Mouse (Mus musculus): ENCODE measurements around the gene Dock9. TPM values are rescaled to one million over a fixed set of nuclear protein-coding genes. Genes with fewer than 3 reads are reported as not detected.
A peak's percentile ranks its signal among the peaks of the same experiment; 100 is the strongest.

Dock9 gene
- polyA plus RNA-seq, 1 experiment from 2014 or later = 11.2 TPM

DNA sequence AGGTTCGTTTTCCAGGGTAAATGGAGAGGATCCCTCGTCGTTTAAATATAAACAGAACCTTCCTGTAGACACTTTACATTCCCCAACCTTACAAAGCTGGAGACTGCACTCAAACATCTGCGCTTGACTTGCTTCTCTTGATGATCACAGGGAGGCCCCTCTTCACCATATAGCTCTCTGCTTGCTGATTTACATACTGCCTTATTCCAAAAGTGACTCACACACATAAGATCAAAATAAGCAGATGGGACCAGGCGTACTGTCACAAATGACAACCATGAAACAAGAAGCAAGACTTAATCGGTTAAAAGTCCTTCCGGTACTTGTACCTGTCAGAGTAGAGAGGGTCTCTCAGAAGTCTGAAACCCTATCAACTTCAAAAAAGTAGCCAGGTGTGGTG, 63.4 kb downstream of the Dock9 start:
- H3K4me3 ChIP-seq (replicated peaks; ENCODE audit: low read depth, low read length) = no peak overlapping the region
- no peak overlapping the region for H3K4me2 ChIP-seq (ENCODE audit: low read length)
- H3K9me3 ChIP-seq (ENCODE audit: control insufficient read depth, low read length) = no peaks in the 10 kb centered on the region
- DNase-seq (no peak), ATAC-seq (ENCODE audit: low FRiP score, low TSS enrichment) (no peak)
- no peak overlapping the region for H3K9ac ChIP-seq (replicated peaks; ENCODE audit: low read length)
- H3K36me3 ChIP-seq (ENCODE audit: control insufficient read depth, insufficient read depth, low read length) = no peaks in the 10 kb centered on the region
- H3K4me1 ChIP-seq (ENCODE audit: control insufficient read depth, insufficient read depth, low read length) = peaks cover 12% of the 10 kb centered on the region; the same call in 1 of the 2 replicates
- H3K27me3 ChIP-seq (ENCODE audit: control insufficient read depth, insufficient read depth, low read length) = no peaks in the 10 kb centered on the region
- 89% methylated on average over 7 of the region's 7 CpGs for whole genome bisulfite sequencing
- no peak overlapping the region for H3K27ac ChIP-seq (replicated peaks; ENCODE audit: low read depth, low read length)

DNA sequence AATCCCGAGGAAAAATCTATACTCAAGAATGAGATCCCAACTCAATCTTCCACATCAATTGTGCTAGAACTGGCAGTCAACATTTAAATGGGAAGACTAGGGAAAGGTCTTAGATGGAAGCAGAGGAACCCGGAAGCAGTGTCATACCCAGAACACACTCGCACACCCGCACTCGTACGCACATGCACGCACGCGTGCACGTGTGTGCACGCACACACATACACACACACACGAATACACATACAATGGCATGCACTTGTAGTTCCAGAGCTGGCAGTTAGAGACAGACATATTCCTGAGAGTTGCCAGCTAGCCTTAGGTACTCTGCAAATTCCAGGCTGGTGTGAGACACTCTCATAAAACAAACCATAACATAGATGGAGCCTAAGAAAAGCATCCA, 63.9 kb downstream of the Dock9 start:
- ATAC-seq (ENCODE audit: low FRiP score, low TSS enrichment) = no peak
- H3K4me3 ChIP-seq (replicated peaks; ENCODE audit: low read depth, low read length) = no peak overlapping the region
- no peak overlapping the region for H3K9ac ChIP-seq (replicated peaks; ENCODE audit: low read length)
- 94% methylated on average over 12 of the region's 12 CpGs for WGBS
- no peaks in the 10 kb centered on the region for H3K27me3 ChIP-seq (ENCODE audit: control insufficient read depth, insufficient read depth, low read length)
- peaks cover 9% of the 10 kb centered on the region; the same call in 1 of the 2 replicates for H3K4me1 ChIP-seq (ENCODE audit: control insufficient read depth, insufficient read depth, low read length)
- H3K4me2 ChIP-seq (ENCODE audit: low read length) = no peak overlapping the region
- no peaks in the 10 kb centered on the region for H3K9me3 ChIP-seq (ENCODE audit: control insufficient read depth, low read length)
- no peaks in the 10 kb centered on the region for H3K36me3 ChIP-seq (ENCODE audit: control insufficient read depth, insufficient read depth, low read length)
- no peak overlapping the region for H3K27ac ChIP-seq (replicated peaks; ENCODE audit: low read depth, low read length)
- no peak for DNase-seq

DNA sequence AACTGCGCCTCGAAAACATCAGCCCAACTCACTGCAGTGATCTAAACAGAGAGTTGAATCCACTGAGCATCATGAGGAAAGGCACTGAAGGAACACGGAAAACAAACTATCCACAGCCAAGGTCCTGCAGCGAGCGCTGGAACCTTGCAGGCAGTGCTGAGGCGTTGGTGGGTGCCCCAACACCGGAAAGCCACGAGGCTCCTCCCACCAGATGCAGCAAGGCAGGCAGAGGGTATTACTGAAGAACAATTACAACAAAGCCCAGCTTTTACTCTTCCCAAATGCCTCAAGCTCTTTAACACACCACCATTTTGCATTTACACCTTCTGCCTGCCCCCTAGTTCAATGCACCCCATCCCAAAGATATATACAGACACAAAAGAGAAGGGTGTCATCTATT, 65.4 kb downstream of the Dock9 start:
- Histone ChIP-seq H3K9me3 (ENCODE audit: control insufficient read depth, low read length) (no peaks in the 10 kb centered on the region), H3K9ac (replicated peaks; ENCODE audit: low read length) (no peak overlapping the region), H3K4me1 (ENCODE audit: control insufficient read depth, insufficient read depth, low read length) (0 out of 2 replicates have a peak, but pooled peaks cover 3% of the 10 kb centered on the region), H3K4me2 (ENCODE audit: low read length) (no peak overlapping the region), H3K36me3 (ENCODE audit: control insufficient read depth, insufficient read depth, low read length) (no peaks in the 10 kb centered on the region), H3K4me3 (replicated peaks; ENCODE audit: low read depth, low read length) (no peak overlapping the region), H3K27ac (replicated peaks; ENCODE audit: low read depth, low read length) (no peak overlapping the region), H3K27me3 (ENCODE audit: control insufficient read depth, insufficient read depth, low read length) (no peaks in the 10 kb centered on the region)
- 15% methylated on average over 8 of the region's 8 CpGs for WGBS
- ATAC-seq (ENCODE audit: low FRiP score, low TSS enrichment) (no peak), DNase-seq (no peak)

- DNase-seq (no peak), ATAC-seq (ENCODE audit: low FRiP score, low TSS enrichment) (peak; percentile 57; the same call in 1 of the 2 replicates)
- Histone ChIP-seq H3K4me2 (ENCODE audit: low read length) (no peak overlapping the region), H3K36me3 (ENCODE audit: control insufficient read depth, insufficient read depth, low read length) (no peaks in the 10 kb centered on the region), H3K27me3 (ENCODE audit: control insufficient read depth, insufficient read depth, low read length) (no peaks in the 10 kb centered on the region), H3K9me3 (ENCODE audit: control insufficient read depth, low read length) (no peaks in the 10 kb centered on the region), H3K4me3 (replicated peaks; ENCODE audit: low read depth, low read length) (no peak overlapping the region), H3K9ac (replicated peaks; ENCODE audit: low read length) (no peak overlapping the region), H3K4me1 (ENCODE audit: control insufficient read depth, insufficient read depth, low read length) (no peaks in the 10 kb centered on the region), H3K27ac (replicated peaks; ENCODE audit: low read depth, low read length) (no peak overlapping the region)
- WGBS = 18% methylated on average over 6 of the region's 6 CpGs
These were observed 65.9 kb downstream of the Dock9 start for GRCm38 (mm10) chr14:121731688-121732168.

- H3K9ac ChIP-seq (replicated peaks; ENCODE audit: low read length) = no peak overlapping the region
- ATAC-seq (ENCODE audit: low FRiP score, low TSS enrichment) = peak; percentile 40; the same call in 1 of the 2 replicates
These were observed 66.7 kb downstream of the Dock9 start for GRCm38 (mm10) chr14:121730966-121731365.

DNA sequence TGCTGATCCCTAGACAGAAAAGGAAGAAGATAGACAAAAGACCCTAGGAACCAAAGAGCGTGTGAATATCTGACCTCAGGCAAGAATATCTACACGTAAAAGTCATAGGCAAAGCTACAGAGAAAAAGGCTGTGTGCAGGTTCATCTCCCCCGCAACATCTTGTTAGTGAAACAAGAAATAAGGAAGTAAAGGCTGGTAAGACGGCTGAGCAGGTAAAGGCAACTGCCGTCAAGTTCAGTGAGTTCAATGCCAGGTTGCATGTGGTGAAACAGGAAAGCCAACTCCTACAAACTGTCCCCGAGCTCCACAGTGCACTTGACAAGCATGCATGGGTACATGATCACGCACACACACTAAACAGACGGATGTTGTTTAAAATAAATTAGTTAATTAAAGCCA, 69.6 kb downstream of the Dock9 start:
- WGBS = 82% methylated on average over 8 of the region's 8 CpGs
- Histone ChIP-seq H3K4me3 (replicated peaks; ENCODE audit: low read depth, low read length) (no peak overlapping the region), H3K9me3 (ENCODE audit: control insufficient read depth, low read length) (no peaks in the 10 kb centered on the region), H3K4me1 (ENCODE audit: control insufficient read depth, insufficient read depth, low read length) (peaks cover 3% of the 10 kb centered on the region; the same call in 1 of the 2 replicates), H3K27ac (replicated peaks; ENCODE audit: low read depth, low read length) (no peak overlapping the region), H3K4me2 (ENCODE audit: low read length) (no peak overlapping the region), H3K27me3 (ENCODE audit: control insufficient read depth, insufficient read depth, low read length) (no peaks in the 10 kb centered on the region), H3K36me3 (ENCODE audit: control insufficient read depth, insufficient read depth, low read length) (no peaks in the 10 kb centered on the region), H3K9ac (replicated peaks; ENCODE audit: low read length) (no peak overlapping the region)
- ATAC-seq (ENCODE audit: low FRiP score, low TSS enrichment) (no peak), DNase-seq (no peak)

More at GRCm38 (mm10) chr14:121730966-121731365, 66.7 kb downstream of the Dock9 start:
- no peak overlapping the region for H3K27ac ChIP-seq (replicated peaks; ENCODE audit: low read depth, low read length)
- H3K4me2 ChIP-seq (ENCODE audit: low read length) = no peak overlapping the region
- WGBS = 73% methylated on average over 3 of the region's 3 CpGs
- no peak overlapping the region for H3K4me3 ChIP-seq (replicated peaks; ENCODE audit: low read depth, low read length)
- no peak for DNase-seq
- no peaks in the 10 kb centered on the region for H3K36me3 ChIP-seq (ENCODE audit: control insufficient read depth, insufficient read depth, low read length)
- H3K4me1 ChIP-seq (ENCODE audit: control insufficient read depth, insufficient read depth, low read length) = no peaks in the 10 kb centered on the region
- H3K27me3 ChIP-seq (ENCODE audit: control insufficient read depth, insufficient read depth, low read length) = no peaks in the 10 kb centered on the region
- H3K9me3 ChIP-seq (ENCODE audit: control insufficient read depth, low read length) = no peaks in the 10 kb centered on the region

- no peak for DNase-seq
- no peaks in the 10 kb centered on the region for H3K36me3 ChIP-seq (ENCODE audit: control insufficient read depth, insufficient read depth, low read length)
- no peak overlapping the region for H3K4me2 ChIP-seq (ENCODE audit: low read length)
- no peaks in the 10 kb centered on the region for H3K9me3 ChIP-seq (ENCODE audit: control insufficient read depth, low read length)
- H3K9ac ChIP-seq (replicated peaks; ENCODE audit: low read length) = no peak overlapping the region
- no peaks in the 10 kb centered on the region for H3K27me3 ChIP-seq (ENCODE audit: control insufficient read depth, insufficient read depth, low read length)
- no peak overlapping the region for H3K27ac ChIP-seq (replicated peaks; ENCODE audit: low read depth, low read length)
- WGBS = 83% methylated on average over 8 of the region's 8 CpGs
- H3K4me1 ChIP-seq (ENCODE audit: control insufficient read depth, insufficient read depth, low read length) = peaks cover 6% of the 10 kb centered on the region; the same call in 1 of the 2 replicates
- H3K4me3 ChIP-seq (replicated peaks; ENCODE audit: low read depth, low read length) = no peak overlapping the region
- ATAC-seq (ENCODE audit: low FRiP score, low TSS enrichment) = no peak
These were observed 73.1 kb downstream of the Dock9 start for GRCm38 (mm10) chr14:121724501-121724900.

DNA sequence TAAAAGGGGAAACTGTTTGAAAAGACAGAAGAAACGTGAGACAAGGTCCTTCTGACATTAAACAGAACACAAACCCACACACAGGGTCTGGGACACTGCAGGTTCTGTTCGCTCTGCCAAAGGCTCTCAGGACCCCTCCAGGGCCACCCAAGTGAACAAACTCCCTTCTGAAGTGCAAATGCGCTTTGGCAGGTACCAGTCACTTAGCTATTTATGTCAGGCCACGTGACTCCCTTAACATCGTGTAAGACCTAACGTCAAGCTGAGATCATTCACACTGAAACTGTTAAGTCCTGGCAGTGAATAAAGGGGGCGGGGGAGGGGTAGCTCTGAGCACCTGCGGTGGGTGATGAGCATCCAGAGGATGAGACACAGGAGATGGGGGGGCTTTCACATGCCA, 74.9 kb downstream of the Dock9 start:
- 19% methylated on average over 8 of the region's 8 CpGs for WGBS
- Histone ChIP-seq H3K4me3 (replicated peaks; ENCODE audit: low read depth, low read length) (no peak overlapping the region), H3K4me1 (ENCODE audit: control insufficient read depth, insufficient read depth, low read length) (peaks cover 6% of the 10 kb centered on the region; the same call in 1 of the 2 replicates), H3K9ac (replicated peaks; ENCODE audit: low read length) (no peak overlapping the region), H3K36me3 (ENCODE audit: control insufficient read depth, insufficient read depth, low read length) (no peaks in the 10 kb centered on the region), H3K27ac (replicated peaks; ENCODE audit: low read depth, low read length) (no peak overlapping the region), H3K4me2 (ENCODE audit: low read length) (no peak overlapping the region), H3K9me3 (ENCODE audit: control insufficient read depth, low read length) (no peaks in the 10 kb centered on the region), H3K27me3 (ENCODE audit: control insufficient read depth, insufficient read depth, low read length) (no peaks in the 10 kb centered on the region)
- DNase-seq = peak; percentile 35
- no peak for ATAC-seq (ENCODE audit: low FRiP score, low TSS enrichment)

GRCm38 (mm10) chr14:121721431-121721830, 76.2 kb downstream of the Dock9 start:
- H3K36me3 ChIP-seq (ENCODE audit: control insufficient read depth, insufficient read depth, low read length) = no peaks in the 10 kb centered on the region
- no peaks in the 10 kb centered on the region for H3K27me3 ChIP-seq (ENCODE audit: control insufficient read depth, insufficient read depth, low read length)
- H3K4me3 ChIP-seq (replicated peaks; ENCODE audit: low read depth, low read length) = no peak overlapping the region
- H3K9ac ChIP-seq (replicated peaks; ENCODE audit: low read length) = no peak overlapping the region
- DNase-seq = no peak
- peaks cover 6% of the 10 kb centered on the region; the same call in 1 of the 2 replicates for H3K4me1 ChIP-seq (ENCODE audit: control insufficient read depth, insufficient read depth, low read length)
- no peak overlapping the region for H3K4me2 ChIP-seq (ENCODE audit: low read length)
- no peak overlapping the region for H3K27ac ChIP-seq (replicated peaks; ENCODE audit: low read depth, low read length)
- no peak for ATAC-seq (ENCODE audit: low FRiP score, low TSS enrichment)
- 83% methylated on average over 5 of the region's 5 CpGs for WGBS
- H3K9me3 ChIP-seq (ENCODE audit: control insufficient read depth, low read length) = no peaks in the 10 kb centered on the region

All from midbrain, embryonic 14.5 days (tissue).